Mouse (Mus musculus): ENCODE measurements around the gene Zscan4f.
"Not testable (repeated sequence)": the region's sequence is repeated elsewhere in the genome, so short reads cannot be mapped to it uniquely, and the experiment has no call there.

The Zscan4f gene

DNA sequence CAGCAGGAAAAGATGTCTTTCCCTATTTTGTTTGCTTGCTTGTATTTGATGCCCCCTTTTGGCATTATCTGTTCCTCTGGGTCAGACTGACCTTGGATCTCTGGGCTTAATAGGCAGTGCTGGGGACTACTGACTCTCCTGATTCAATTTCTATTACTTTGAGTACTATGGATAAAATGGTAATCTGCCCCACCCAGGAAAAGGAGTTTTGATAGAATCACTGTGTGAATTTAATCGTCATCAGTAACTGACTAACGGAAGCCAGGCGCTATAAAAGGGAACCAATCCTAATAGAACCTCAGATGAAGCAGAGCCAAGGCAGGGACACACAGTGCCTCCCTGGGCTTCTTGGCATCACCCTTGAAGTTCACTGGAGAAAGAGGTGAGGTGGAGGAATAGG, at the start of gene Zscan4f:
Gene Zscan4f, plus strand, starts transcription at position 301 of the 400 bp plus-strand sequence.
- DNase-seq (ENCODE audit: low read depth): not testable (repeated sequence)

DNA sequence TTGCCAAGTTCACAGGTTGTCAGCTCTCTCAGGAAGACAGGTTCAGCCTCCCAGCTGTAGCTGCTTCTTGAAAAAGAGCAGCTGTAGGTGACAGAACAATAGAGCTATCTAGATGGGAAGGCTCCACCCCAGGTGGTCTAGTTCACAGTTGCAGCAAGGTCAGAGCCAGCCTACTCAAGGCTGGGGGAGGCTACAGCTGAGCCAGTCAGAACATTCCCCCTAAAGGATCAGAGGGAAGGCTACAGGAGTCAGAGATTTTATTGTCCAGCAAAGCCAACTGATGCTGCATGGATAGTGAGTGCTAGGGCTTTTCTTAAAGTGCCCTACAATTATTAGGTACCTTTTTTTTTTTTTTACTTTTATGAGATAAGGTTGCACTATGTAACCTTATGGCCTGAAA, 13.1 kb upstream of the Zscan4f start:
- DNase-seq (ENCODE audit: low read depth): not testable (repeated sequence)
